Mouse (Mus musculus): ENCODE data around the gene Vps18. TPM values are rescaled to one million over a fixed set of nuclear protein-coding genes. Genes with fewer than 3 reads are reported as not detected.

Vps18 gene
- total RNA-seq, 4 experiments from 2014 or later, result 10.8 to 12.5 (median 11.5) TPM

DNA sequence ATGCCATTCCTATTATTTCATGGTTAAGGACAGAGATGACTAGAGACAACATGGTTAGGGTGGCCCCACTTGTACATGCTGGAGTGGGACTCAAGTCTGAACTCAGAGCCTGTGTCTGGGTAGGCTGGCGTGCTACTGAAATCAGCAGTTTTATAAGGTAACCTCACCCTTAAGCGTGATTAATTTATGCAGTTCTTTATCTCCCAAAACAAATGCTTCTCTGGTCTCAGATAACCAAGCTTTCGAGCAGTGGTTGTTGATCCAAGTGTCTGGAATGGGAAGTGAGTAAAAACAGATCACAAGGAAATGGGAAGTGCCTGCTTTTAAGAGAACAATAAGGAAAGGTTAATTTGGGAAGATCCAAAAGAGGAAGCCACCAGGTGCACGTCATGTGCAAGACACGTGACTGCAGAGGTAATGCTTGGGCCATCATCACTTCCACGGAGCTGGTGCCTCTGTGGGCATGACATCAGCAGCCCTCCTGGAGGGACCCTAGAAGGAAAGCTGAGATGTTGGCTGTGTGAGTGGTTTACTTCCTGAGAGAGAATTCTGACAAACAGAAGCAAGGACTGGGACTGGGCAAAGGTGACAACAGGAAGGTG, 56.1 kb downstream of the Vps18 start:
- no peak for DNase-seq (ENCODE audit: low spot score in 2 of 2)

Other genes with a start within 250 kb of the Vps18 start
- gene Knl1, start 241.6 kb upstream of the Vps18 start, total RNA-seq (2022), result under 1 TPM in 3 of 4 experiments, not detected in 1; 0.07 to 0.36 (median 0.29) TPM
- 1 to 10 TPM in 3 of 4 experiments, under 1 TPM in 1; 0.74 to 1.8 (median 1.2) TPM for gene Rad51, start 175.9 kb upstream of the Vps18 start, total RNA-seq (2022)
- 1 to 10 TPM; 3.2 to 6.7 (median 4.8) TPM for gene Rmdn3, start 131.7 kb upstream of the Vps18 start, total RNA-seq (2022)
- not detected for gene Gchfr, start 121.0 kb upstream of the Vps18 start, total RNA-seq (2022)
- not detected for gene Gm14137, start 114.2 kb upstream of the Vps18 start, total RNA-seq (2022)
- 10 to 100 TPM in 3 of 4 experiments, 1 to 10 TPM in 1; 9.1 to 15.3 (median 11.8) TPM for gene Zfyve19, start 80.1 kb upstream of the Vps18 start, total RNA-seq (2022)
- 1 to 10 TPM; 7.5 to 8.5 (median 8.0) TPM for gene Dnajc17, start 79.9 kb upstream of the Vps18 start, total RNA-seq (2022)
- gene Ppp1r14d, start 58.8 kb upstream of the Vps18 start, total RNA-seq (2022), result not detected
- under 1 TPM in 1 of 4 experiments, not detected in 3; 0.13 TPM for gene Spint1, start 51.4 kb upstream of the Vps18 start, total RNA-seq (2022)
- gene Rhov, start 17.5 kb upstream of the Vps18 start, total RNA-seq (2022), result not detected
- 1 to 10 TPM; 3.3 to 5.8 (median 3.9) TPM for gene Dll4, start 37.0 kb downstream of the Vps18 start, total RNA-seq (2022)
- 100 to 1,000 TPM in 1 of 4 experiments, 10 to 100 TPM in 3; 59.1 to 158 (median 73.1) TPM for gene Chac1, start 62.5 kb downstream of the Vps18 start, total RNA-seq (2022)
- 10 to 100 TPM; 11.8 to 15.7 (median 12.6) TPM for gene Ino80, start 188.9 kb downstream of the Vps18 start, total RNA-seq (2022)